Mouse (Mus musculus): ENCODE measurements around the gene Smarcb1.

The Smarcb1 gene

DNA sequence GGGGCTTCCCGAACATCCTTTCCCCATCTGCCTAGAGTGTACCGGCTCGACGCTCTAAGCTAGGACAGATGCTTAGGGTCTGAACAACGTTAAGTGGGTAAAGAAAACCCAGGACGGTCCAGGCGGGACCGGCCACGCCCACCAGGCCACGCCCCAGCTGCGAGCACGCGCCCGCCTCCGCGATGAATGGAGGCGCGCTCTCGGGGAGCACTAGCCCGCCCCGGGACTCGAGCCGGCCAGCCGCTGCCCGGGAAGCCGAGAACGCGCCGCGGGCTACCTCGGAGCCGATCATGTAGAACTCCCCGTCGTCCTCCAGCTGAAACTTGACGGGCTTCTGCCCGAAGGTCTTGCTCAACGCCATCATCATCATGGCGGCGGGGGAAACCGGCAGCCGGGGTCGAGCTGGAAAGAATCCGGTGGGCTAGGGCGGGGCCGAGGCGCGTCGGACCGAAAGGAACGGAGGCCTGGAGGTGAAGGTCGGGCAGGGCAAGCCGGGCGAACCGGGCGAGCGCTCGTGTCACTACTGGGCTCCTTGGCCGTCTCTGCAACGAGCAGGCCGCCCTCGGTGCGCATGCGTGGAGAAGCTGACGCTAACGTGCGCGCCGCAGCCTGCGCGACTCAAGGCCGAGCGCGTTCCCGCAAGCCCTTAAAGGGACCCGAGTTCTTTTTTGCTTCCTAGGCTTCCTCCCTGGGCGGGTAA, at the start of gene Smarcb1:
TSS of gene Smarcb1 (minus strand) at position 592 of the 700 bp plus-strand sequence.
- DNase-seq: peak; percentile 94 to 96

GRCm38 (mm10) chr10:75954381-75954811, 33.0 kb upstream of the Smarcb1 start, which contains the start of gene Gm5134:
Gene Gm5134 (plus strand): TSS chr10:75954514.
- peak in 1 of 2 experiments; percentile 21 for DNase-seq

DNA sequence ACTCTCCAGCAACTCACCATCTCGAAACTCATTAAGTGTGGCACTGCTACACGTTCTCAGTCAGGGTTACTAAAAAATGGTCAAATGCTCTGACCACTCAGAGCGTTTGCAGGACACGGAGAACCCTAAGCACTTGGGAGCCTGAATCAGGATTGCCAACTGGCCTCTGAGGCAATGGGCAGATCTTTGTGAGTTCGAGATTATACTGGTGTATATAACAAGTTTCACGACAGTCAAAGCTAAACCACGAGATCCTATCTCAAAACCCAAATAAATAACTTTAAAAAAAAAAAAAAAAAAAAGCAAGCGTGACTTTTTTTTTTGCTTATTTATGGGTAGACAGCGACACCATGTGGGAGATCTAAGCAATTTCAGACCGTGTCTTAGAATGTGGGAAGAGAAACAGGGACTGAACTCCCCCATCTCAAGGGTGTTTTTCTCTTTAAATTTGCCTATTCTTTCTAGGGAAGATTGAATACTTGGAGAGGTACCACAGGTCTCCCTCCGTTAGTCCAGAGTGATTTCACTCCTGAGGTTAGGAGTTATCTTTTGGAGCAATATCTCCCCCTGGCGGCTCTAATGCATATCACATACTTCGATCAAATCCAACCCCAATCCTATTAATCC, 30.1 kb upstream of the Smarcb1 start:
- DNase-seq: peak; percentile 68 to 73

DNA sequence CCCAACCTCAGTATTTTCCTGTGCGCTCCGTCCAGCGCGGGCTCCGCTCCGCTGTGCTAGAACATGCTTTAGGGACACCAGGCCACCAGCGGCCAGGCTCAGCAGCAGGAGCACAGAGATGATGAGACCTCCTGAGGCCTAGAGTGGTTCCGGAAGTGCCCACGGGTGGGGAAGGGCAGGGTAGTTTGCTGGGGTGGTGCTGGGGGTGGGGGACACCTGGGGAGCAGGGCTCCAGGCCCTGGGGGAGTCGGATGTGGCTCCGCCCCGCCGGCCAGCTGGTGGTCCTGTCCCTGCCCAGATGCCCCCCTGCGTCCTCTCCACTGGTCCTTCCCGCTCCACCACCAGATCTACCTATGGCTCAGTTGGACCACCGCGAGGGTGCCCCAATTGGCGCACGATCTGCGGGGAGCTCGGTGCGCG, 29.4 kb upstream of the Smarcb1 start:
- DNase-seq: peak; percentile 60 to 63

DNA sequence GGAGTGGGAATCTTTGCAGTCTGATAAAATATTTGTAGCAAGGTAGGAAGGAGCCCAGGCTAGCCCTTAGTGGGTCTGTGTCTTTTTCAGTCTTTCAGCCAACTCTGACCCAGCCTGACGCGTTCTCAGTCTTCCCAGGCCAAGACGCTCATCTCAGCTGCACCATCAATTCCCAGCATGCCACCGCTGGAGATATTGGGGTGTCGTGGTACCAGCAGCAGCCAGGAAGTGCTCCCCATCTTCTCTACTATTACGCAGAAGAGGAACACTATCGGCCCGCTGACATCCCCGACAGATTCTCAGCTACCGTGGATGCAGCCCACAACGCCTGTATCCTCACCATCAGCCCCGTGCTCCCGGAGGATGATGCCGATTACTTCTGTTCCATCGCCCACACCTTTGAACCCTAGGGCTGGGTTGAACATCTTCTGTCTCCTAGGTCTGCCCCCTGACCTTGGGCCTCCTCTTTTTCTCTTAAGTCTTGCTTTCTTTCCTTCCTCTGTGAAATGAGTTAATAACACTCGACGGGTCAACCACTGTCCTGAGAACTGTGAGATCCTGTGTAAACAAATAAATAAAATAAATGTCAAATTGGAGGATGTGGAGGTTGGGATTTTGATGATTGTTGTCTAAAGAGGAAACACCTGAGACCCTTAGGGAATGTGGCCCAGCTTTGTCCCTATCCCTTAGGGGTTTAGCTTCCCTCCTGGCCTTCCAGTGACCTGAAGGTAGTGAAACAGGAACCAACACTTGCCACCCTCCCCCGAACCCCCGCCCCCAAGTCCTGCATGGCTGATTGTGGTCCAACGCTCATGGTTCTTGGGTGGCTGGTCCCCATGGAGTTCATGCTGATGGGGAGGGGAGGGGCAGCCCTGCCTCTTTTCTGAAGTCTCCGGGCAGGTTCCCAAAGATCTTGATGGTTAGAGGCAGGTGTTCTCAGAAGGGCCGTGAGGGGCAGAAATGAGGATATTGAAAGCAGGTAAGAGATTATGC, 27.9 kb upstream of the Smarcb1 start:
- DNase-seq: peak; percentile 75 to 80

- DNase-seq: peak; percentile 37 to 46
Observed at GRCm38 (mm10) chr10:75948079-75948478, 26.7 kb upstream of the Smarcb1 start.

DNA sequence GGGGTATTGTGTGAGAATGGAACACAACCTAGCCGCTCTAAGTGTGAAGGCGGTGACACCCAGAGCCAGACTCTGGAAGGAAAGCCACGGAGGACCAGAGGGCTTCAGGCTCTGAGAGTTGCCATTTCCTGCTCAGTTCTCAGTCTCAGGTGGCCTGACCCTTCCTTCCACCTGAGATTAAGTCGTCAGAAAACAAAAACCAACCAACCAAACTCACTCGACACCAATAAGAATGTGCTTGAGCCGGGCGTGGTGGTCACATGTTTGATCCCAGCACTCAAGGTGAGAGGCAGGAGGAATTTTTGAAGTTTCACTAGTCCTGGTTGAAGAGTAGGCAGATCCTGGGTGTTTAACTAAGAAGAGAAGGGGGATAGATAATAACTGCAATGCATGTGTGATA, 24.5 kb upstream of the Smarcb1 start:
- no peak for DNase-seq

DNA sequence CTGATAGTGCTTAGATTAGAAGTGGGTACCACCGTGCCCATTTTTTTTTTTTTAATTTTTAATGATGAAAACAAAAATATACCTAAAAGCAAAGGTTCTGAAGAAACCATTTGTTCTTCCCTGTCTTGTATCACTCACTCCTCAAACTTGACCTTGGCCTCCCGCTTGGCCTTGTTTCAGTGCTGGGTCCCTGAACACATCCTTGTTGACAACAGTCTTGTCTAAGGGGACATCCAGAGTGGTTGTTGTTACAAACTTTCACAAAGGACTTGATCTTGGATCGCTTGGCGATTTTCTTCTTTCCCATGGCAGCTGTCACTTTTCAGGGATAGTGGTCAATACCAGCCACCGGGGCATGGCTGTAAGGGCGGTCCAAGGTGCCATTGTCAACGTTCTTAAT, 23.8 kb upstream of the Smarcb1 start:
- no peak for DNase-seq

DNA sequence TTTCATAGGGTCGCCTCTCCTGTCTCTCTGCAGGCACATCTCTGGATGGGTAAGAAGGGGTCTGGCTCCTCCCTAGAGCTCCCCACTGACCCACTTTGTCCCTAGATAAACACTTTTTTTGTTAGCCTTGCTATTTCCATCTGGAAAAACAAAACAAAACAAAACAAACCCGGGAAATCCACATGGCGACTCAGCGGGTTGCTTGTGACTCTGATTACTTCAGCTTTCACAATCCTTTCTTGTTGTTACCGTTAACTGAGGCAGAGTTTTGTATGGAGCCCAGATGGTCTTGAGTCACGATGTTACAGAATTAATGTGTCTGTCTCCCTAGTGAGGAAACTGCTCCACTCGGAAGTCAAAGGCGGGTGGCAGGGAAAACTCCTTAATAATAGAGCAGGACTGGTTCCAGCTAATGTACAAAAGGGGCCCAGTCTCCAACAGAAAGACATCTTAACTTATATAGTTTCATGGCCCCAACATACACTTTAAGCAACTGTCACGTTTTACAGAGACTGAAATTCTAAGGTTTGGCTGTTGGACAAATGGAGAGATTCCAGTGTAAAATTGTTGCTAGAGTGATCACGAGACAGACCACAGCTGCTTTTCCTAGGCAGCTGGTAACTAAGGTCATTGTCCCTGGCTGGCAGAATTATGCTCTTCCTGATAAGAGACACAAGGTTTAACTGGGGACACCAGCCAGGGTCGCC, 22.8 kb upstream of the Smarcb1 start:
- DNase-seq: no peak

GRCm38 (mm10) chr10:75942736-75943477, 21.5 kb upstream of the Smarcb1 start, which contains the start of gene Vpreb3:
Gene Vpreb3 (plus strand): TSS chr10:75943057.
- no peak for DNase-seq

GRCm38 (mm10) chr10:75941042-75941824, 19.8 kb upstream of the Smarcb1 start:
- no peak for DNase-seq

GRCm38 (mm10) chr10:75940520-75940919, 19.1 kb upstream of the Smarcb1 start, which contains the start of gene Gm867:
Gene Gm867 (minus strand): TSS chr10:75940672.
- DNase-seq: no peak

GRCm38 (mm10) chr10:75939481-75940234, 18.2 kb upstream of the Smarcb1 start:
- DNase-seq: no peak

DNA sequence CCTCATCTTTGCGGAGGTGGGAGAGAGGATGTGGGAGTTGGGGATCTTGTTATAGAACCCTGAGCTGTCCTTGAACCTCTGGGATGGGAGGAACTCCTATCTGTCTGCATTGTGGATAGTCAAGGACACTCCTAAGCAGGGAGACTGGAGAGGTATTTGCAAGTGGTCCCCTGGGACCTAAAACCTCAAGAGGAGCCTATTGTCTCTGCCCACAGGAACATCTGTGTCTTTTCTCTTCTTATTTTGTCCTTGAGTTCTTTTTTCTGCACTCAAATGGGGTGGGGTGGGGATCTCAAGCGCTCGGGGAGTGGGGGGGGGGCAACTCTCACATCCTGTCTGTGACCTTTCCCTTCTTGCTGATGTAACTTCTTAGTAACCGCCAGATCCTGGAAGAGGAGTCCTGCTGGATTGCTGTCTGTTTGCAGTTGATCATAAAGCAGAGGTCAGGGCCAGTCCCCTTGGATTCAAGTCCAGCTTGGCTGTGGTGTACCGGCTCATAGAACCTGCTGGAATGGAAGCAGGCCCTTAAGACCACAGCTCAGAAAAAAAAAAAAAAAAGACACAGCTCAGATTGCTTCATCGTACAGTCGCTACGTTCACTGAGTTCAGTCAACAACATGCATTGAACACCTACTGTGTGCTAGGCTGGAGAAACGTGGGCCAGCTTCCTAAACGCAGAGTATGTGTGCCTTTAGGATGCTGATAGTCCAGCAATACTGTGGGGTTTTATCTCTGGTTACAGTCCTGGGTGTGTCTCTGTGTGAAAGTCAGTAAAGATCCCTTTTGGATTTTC, 16.6 kb upstream of the Smarcb1 start:
- peak; percentile 37 to 38 for DNase-seq

DNA sequence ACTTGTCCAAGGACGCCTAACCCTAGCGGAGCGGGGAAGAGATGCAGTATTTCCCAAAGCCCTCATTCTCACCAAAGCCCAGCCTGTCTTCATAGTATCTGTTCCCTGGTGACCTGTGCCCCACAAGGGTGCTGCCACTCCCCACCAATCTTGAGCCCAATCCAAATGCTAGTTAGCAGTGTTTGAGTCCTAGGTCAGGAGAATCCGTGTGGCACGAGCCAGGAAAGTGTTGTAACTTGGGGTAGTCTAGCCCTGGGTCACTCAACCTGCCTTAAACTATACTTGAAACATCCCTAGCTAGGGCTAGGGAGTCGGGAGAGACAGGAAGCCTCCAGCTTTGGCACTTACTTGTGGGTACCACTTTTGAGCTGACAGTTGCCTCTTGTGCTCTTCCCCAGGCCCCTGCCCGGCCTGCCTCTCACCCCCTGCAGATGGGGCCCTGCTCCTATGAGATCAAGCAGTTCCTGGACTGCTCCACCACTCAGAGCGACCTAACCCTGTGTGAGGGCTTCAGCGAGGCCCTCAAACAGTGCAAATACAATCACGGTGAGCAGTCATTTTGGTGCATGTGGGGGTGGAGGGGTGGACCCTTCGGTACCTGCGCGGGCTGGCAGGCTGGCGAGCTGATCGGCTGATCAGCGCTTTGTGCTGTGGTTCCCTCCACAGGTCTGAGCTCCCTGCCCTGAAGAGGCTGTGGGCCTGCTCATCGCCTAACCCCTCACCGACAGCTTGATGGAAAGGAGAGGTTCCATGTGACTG, 15.7 kb upstream of the Smarcb1 start:
- DNase-seq: peak; percentile 36 to 37

DNA sequence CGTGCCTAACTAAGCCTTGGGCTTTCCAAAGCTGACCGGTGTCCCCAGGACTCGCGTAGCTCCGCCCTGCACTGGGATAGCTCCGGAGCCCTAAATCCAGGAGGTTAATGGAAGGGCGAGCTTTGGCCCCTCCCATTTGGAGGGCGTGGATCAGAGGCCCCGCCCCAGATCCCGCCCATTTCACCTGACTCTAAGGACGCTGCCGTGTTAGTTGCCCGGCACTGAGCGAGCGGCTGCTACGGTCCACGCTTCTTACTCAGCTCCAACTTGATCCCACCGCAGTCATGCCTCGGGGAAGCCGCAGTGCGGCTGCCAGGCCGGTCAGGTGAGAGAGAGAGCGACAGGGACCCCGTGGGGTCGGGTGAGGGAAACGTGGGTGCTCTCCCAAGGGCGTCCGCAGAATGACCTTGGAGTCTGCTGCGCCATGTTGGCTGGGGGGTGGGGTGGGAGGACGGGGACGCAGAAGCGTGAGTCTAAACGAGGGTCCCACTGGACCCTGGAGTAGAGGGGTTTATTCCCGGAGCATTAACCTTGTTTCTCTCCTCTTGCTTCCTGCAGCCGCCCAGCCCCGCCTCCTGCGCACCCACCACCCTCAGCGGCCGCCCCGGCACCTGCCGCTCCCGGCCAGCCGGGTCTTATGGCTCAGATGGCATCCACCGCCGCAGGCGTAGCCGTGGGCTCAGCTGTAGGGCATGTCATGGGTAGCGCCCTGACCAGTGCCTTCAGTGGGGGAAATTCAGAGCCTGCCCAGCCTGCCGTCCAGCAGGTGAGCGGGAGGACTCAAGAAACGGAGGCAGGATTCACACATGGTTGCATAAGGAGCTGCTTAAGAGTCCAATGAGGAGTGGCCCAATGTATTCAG, 14.5 kb upstream of the Smarcb1 start, which contains the start of gene Mmp11:
TSS of gene Mmp11 (minus strand) at position 817 of the 862 bp plus-strand sequence.
- DNase-seq: peak; percentile 77 to 81

- no peak for DNase-seq
Observed at GRCm38 (mm10) chr10:75934991-75935390, 13.6 kb upstream of the Smarcb1 start.
